Mouse (Mus musculus): ENCODE data around the gene Ly6g5c. TPM values are rescaled to one million over a fixed set of nuclear protein-coding genes. Genes with fewer than 3 reads are reported as not detected.
"Not testable (repeated sequence)": the region's sequence is repeated elsewhere in the genome, so short reads cannot be mapped to it uniquely, and the experiment has no call there.

The Ly6g5c gene
- polyA plus RNA-seq, 1 experiment from 2014 or later = not detected

DNA sequence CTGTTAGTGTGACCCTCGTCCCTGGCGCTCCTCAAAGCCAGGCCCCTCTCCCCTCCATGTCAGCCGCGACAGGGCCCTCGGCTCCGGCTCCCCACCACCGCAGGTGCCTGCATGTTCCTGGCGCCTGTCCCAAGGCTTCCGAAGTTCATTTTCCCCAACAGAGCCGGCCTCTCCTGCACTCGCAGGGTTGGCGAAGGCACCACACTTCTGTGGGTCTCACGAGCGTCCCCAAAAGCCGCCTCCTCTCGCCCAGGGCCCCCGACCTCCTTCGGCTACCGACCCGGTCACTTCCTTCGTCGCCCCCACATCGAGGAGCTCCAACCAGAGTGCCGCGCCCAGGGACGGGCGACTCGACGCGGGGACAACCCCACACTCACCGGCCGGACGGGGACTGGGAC is 12.7 kb downstream of the Ly6g5c start:
- H3K27me3 ChIP-seq (ENCODE audit: insufficient read depth, low read length) = no peaks in the 10 kb centered on the region
- no peaks in the 10 kb centered on the region for H3K9me3 ChIP-seq (ENCODE audit: low read length)
- peak overlapping the region; percentile 84 for H3K4me2 ChIP-seq (ENCODE audit: low read depth, low read length)
- WGBS (ENCODE audit: insufficient replicate concordance) = under 1% methylated on average over 33 of the region's 33 CpGs
- H3K27ac ChIP-seq (ENCODE audit: low read depth) = peak overlapping the region; percentile 63
- DNase-seq (no peak), ATAC-seq (peak; percentile 10)
- H3K4me3 ChIP-seq (ENCODE audit: low read depth, low read length) = peak overlapping the region; percentile 88
- H3K4me1 ChIP-seq (ENCODE audit: insufficient read depth) = peaks cover 17% of the 10 kb centered on the region
- H3K36me3 ChIP-seq (replicated peaks; ENCODE audit: insufficient read depth, low read length) = peaks cover 33% of the 10 kb centered on the region
- no peak for TF ChIP-seq EP300 (IDR thresholded peaks at IDR 0.05; ENCODE audit: low read depth)
- TF ChIP-seq CTCF (IDR thresholded peaks at IDR 0.05; ENCODE audit: low read depth) = no peak
- H3K9ac ChIP-seq (replicated peaks) = peak overlapping the region; percentile 89

DNA sequence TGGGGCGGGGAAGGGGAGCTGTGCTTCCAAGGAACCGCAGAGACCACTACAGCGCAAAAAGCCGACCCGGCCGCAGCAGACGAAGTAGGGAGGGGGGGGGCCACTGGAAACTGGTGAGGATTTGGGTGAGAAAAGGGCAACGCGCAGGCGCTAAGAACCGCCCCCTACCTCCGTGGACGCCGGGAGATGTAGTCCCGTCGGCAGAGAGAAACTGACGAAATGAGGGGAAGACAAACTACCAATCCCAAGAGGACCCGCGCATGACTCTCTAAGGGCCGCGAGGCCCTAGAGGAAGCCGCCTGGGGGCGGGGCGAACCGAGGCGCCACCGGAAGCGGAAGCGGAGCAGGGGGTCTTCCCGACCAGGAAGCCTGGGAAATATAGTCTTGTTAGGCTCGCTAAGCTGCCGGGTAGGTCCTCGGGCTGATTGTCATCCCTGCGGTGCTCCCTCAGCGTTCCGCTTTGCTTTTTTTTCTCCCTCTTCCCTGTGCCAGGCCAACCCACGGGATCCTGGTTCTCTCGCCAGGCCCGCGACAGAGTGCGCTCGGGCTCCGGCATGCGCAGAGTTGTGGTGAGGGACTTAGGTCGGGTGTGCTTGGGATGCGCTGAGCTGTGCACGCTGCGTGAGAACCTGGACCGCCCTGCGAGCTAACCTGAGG is 13.2 kb downstream of the Ly6g5c start, which contains the start of gene Gpank1:
Gpank1 (plus strand) TSS at position 313 of the 657 bp plus-strand sequence.
- DNase-seq (peak; percentile 96), ATAC-seq (peak; percentile 94)
- Histone ChIP-seq H3K27me3 (ENCODE audit: insufficient read depth, low read length) (no peaks in the 10 kb centered on the region), H3K4me1 (ENCODE audit: insufficient read depth) (peaks cover 18% of the 10 kb centered on the region), H3K4me3 (ENCODE audit: low read depth, low read length) (peak within 1 kb of the TSS; percentile 88), H3K27ac (ENCODE audit: low read depth) (peak within 1 kb of the TSS; percentile 93), H3K4me2 (ENCODE audit: low read depth, low read length) (peak within 1 kb of the TSS; percentile 93), H3K9ac (replicated peaks) (peak within 1 kb of the TSS; percentile 89), H3K9me3 (ENCODE audit: low read length) (no peaks in the 10 kb centered on the region), H3K36me3 (replicated peaks; ENCODE audit: insufficient read depth, low read length) (peaks cover 28% of the 10 kb centered on the region)
- TF ChIP-seq CTCF (IDR thresholded peaks at IDR 0.05; ENCODE audit: low read depth) (no peak), EP300 (IDR thresholded peaks at IDR 0.05; ENCODE audit: low read depth) (peak; percentile 58; the same call in 1 of the 2 replicates)
- under 1% methylated on average over 46 of the region's 50 CpGs for WGBS (ENCODE audit: insufficient replicate concordance)

GRCm38 (mm10) chr17:35121871-35122303 is 13.8 kb downstream of the Ly6g5c start, which contains the start of gene Csnk2b:
Gene Csnk2b (minus strand): TSS chr17:35122053.
- Histone ChIP-seq H3K9ac (replicated peaks) (peak within 1 kb of the TSS; percentile 89), H3K4me2 (ENCODE audit: low read depth, low read length) (peak within 1 kb of the TSS; percentile 93), H3K27me3 (ENCODE audit: insufficient read depth, low read length) (no peaks in the 10 kb centered on the region), H3K4me1 (ENCODE audit: insufficient read depth) (peaks cover 22% of the 10 kb centered on the region), H3K36me3 (replicated peaks; ENCODE audit: insufficient read depth, low read length) (peaks cover 25% of the 10 kb centered on the region), H3K4me3 (ENCODE audit: low read depth, low read length) (peak within 1 kb of the TSS; percentile 88), H3K27ac (ENCODE audit: low read depth) (peak within 1 kb of the TSS; percentile 93), H3K9me3 (ENCODE audit: low read length) (no peaks in the 10 kb centered on the region)
- TF ChIP-seq CTCF (IDR thresholded peaks at IDR 0.05; ENCODE audit: low read depth) (peak; percentile 46), EP300 (IDR thresholded peaks at IDR 0.05; ENCODE audit: low read depth) (no peak)
- DNase-seq (peak; percentile 48), ATAC-seq (peak; percentile 1; the same call in 1 of the 2 replicates)
- WGBS (ENCODE audit: insufficient replicate concordance) = under 1% methylated on average over 19 of the region's 19 CpGs

GRCm38 (mm10) chr17:35123287-35123686 is 15.2 kb downstream of the Ly6g5c start:
- H3K9ac ChIP-seq (replicated peaks); H3K9me3 ChIP-seq (ENCODE audit: low read length); H3K4me2 ChIP-seq (ENCODE audit: low read depth, low read length); ATAC-seq; H3K27ac ChIP-seq (ENCODE audit: low read depth); H3K4me3 ChIP-seq (ENCODE audit: low read depth, low read length); DNase-seq; H3K27me3 ChIP-seq (ENCODE audit: insufficient read depth, low read length): not testable (repeated sequence)
- Histone ChIP-seq H3K4me1 (ENCODE audit: insufficient read depth) (peaks cover 32% of the 10 kb centered on the region), H3K36me3 (replicated peaks; ENCODE audit: insufficient read depth, low read length) (peaks cover 19% of the 10 kb centered on the region)
- 89% methylated on average over 9 of the region's 9 CpGs for WGBS (ENCODE audit: insufficient replicate concordance)

GRCm38 (mm10) chr17:35124261-35124896 is 16.3 kb downstream of the Ly6g5c start:
- Histone ChIP-seq H3K4me1 (ENCODE audit: insufficient read depth) (peaks cover 35% of the 10 kb centered on the region), H3K36me3 (replicated peaks; ENCODE audit: insufficient read depth, low read length) (peaks cover 15% of the 10 kb centered on the region)
- not testable (repeated sequence) for ATAC-seq; DNase-seq; H3K27me3 ChIP-seq (ENCODE audit: insufficient read depth, low read length); H3K4me2 ChIP-seq (ENCODE audit: low read depth, low read length); H3K27ac ChIP-seq (ENCODE audit: low read depth); H3K4me3 ChIP-seq (ENCODE audit: low read depth, low read length); H3K9ac ChIP-seq (replicated peaks); H3K9me3 ChIP-seq (ENCODE audit: low read length)
- 89% methylated on average over 12 of the region's 12 CpGs for WGBS (ENCODE audit: insufficient replicate concordance)

- Histone ChIP-seq H3K27ac (ENCODE audit: low read depth) (peak overlapping the region; percentile 90), H3K4me3 (ENCODE audit: low read depth, low read length) (no peak overlapping the region), H3K4me1 (ENCODE audit: insufficient read depth) (peaks cover 34% of the 10 kb centered on the region), H3K9me3 (ENCODE audit: low read length) (no peaks in the 10 kb centered on the region), H3K27me3 (ENCODE audit: insufficient read depth, low read length) (no peaks in the 10 kb centered on the region), H3K9ac (replicated peaks) (no peak overlapping the region), H3K36me3 (replicated peaks; ENCODE audit: insufficient read depth, low read length) (peaks cover 18% of the 10 kb centered on the region), H3K4me2 (ENCODE audit: low read depth, low read length) (peak overlapping the region; percentile 81)
- TF ChIP-seq CTCF (IDR thresholded peaks at IDR 0.05; ENCODE audit: low read depth) (no peak), EP300 (IDR thresholded peaks at IDR 0.05; ENCODE audit: low read depth) (no peak)
- WGBS (ENCODE audit: insufficient replicate concordance) = 82% methylated on average over 1 of the region's 1 CpGs
- DNase-seq (no peak), ATAC-seq (no peak)
Observed at GRCm38 (mm10) chr17:35125081-35125480, 17.0 kb downstream of the Ly6g5c start.
